Mouse (Mus musculus) C2C12 (cell line): Measurements from ENCODE around the gene Lrrc63.

Experiments used
- CEBPB ChIP-seq: IDR thresholded peaks from one replicate; pipeline ENCODE4 v1.6.1; 2011; ENCODE audit warnings: low read depth, mild to moderate bottlenecking, control low read depth, moderate library complexity
- CTCF ChIP-seq: IDR thresholded peaks from one replicate; pipeline ENCODE4 v1.5.1; 2011; ENCODE audit not compliant: control insufficient read depth, insufficient read depth, insufficient read length
- USF1 ChIP-seq: IDR thresholded peaks from one replicate; pipeline ENCODE4 v1.6.1; 2011; ENCODE audit warnings: low read depth, mild to moderate bottlenecking, control low read depth, moderate library complexity

DNA sequence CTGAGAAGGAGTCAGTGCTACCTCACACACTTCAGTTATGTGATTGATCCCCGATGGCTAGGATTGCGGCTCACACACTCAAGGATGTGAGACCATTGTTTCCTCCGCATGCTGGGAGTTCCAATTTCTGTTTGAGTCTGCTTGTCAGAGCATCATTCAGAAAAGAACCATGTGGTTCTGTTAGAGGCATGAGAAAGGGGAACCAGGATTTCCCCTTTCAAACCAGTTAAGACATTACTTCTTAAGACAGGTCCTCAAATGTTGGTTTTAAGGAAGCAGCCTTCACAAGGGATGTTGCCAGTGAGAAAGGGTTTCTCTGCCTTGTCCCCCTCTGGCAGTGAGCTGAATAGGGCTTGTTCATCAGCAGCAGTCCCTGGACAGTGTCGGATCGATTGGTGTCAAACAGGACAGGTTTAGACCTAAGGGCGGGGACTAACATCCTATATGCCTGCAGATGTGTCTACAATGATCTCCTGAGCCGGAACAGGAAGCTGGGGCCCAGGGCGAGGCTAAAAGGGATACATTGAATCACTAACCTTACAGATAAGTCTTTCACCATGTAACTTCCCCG is 73.7 kb downstream of the Lrrc63 start:
- TF ChIP-seq CTCF = no peak
- TF ChIP-seq CEBPB = no peak
- no peak for TF ChIP-seq USF1
